Mouse (Mus musculus) layer of hippocampus, adult 8-10 months (tissue): ENCODE data around the gene Polr2l. TPM values are rescaled to one million over a fixed set of nuclear protein-coding genes. Genes with fewer than 3 reads are reported as not detected.

Experiments used
- DNase-seq, 2 experiments: peaks; one replicate each; pipeline ENCODE4 v3.0.0; 2022; ENCODE audit warnings: low spot score in 2 of 2
- total RNA-seq, 4 experiments: library from RNA; stranded (reverse); gene quantifications; 2 replicates each; pipeline ENCODE4 v1.2.4; 2022

The Polr2l gene
- 10 to 100 TPM; 32.4 to 40.6 (median 35.1) TPM for total RNA-seq

DNA sequence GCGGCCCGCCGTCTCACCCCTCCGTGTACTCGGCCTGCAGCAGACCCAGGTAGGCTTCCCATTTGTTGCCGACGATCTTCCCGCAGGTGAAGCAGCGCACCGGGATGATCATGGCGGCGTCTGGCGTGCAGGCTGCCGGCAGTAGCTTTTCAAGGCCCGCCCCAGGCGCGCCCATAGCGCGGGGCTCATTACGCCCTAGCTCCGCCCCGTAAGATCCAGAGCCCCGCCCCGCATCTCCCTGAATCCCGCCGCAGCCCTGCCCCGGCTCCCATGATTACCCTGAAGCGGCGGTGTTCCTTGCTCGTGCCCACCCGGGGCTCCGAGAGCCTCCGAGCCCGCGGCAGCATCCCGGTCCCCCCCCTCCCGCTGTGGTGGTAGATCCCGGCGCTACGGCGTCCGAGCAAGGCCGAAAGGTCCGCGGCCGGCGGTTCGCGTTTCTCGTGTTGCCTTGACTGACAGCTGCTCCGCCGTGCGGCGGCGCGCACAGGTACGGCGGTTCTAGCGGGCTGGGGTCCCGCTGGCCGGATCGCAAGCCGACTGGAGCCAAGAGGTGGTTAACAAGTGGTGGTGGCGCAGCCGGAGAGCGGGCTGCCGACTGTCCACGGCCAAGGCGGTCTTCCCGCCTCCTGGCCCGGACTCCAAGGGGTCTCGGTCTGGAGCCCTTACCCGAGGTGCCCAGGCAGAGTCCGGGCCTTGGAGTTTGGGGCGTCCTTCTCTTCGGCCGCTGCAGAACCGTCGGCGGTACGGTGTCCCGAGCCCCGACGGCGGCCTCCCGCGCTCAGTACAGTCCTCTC lies at the start of gene Polr2l, which contains the start of gene Tspan4:
TSS of gene Polr2l (minus strand) at position 122 of the 794 bp plus-strand sequence.
TSS of gene Tspan4 (plus strand) at position 230 of the 794 bp plus-strand sequence.
- peak in 1 of 2 experiments; percentile 82 for DNase-seq

DNA sequence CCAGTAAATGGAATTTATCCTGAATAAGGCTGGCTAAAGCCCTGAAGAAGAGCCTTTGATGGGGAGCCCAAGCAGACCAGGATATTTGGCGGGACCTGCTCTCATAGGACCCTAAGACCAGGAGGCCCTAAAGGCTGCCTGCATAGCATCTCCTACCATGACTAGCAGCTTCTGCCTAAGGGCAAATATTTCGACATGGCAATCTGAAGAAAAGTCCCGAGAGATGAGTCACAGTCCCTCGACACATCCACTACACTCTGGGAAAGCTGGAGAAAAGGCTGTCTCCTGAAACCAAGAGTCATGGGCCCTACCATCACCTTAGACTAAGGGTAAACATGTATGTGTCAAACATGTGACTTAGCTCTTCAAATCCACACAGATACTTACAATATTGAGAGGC lies 49.3 kb upstream of the Polr2l start:
- DNase-seq, result no peak

DNA sequence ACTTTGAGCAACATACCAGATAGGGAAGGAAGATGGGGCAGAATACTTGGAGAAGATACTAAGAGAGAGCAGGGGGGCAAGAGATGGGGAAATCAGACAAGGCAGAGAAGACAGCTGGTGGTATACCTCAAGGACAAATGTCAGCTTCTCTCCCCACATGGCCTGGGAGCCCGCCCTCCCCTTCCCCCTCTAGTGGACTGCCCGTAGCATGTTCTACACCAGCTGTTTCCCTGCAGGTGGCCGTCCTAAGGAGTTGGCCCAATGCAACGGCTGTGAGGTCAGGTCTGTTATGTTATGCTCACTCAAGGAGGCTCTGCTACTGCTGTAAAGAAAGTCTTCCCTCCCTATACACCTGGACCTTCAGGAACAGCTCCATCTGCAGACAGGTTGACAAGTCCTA lies 48.1 kb upstream of the Polr2l start:
- no peak for DNase-seq

DNA sequence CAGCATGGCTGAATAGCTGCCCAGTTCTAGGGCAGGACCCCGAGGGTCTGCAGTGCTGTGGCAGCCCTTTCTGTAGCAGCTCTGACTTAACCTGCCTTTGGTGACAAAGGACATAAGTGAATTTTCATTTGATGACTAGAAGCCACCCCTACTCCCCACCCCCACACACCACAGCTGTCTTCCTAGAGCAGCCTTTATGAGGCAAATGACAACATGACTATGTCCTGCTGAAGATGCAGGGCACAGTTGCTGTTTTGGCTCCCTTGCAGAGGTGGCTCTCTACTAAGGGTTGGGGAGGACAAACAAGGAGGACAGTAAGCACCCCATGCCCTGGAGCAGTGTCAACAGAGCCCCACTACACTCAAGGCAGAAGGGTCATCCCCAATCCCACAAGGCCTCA lies 44.9 kb upstream of the Polr2l start:
- no peak for DNase-seq

DNA sequence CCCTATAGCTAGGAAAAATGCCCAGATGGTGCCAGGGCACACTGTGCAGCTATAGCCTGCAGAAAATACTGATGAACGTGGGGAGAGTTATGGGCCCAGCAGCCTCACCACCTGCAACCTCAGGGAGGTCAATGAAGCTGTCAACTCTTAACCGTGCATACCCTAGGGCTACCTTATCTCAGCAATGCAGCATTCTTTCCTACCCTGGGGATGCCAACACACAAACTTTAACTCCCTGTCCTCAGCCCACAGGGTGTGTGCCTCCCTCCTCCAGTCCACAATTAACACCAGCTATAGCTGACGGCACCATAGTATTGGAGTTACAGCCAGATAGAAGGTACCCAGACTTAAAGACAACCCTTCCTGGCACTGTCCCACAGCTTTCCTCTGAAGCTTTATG lies 44.0 kb upstream of the Polr2l start:
- no peak for DNase-seq

DNA sequence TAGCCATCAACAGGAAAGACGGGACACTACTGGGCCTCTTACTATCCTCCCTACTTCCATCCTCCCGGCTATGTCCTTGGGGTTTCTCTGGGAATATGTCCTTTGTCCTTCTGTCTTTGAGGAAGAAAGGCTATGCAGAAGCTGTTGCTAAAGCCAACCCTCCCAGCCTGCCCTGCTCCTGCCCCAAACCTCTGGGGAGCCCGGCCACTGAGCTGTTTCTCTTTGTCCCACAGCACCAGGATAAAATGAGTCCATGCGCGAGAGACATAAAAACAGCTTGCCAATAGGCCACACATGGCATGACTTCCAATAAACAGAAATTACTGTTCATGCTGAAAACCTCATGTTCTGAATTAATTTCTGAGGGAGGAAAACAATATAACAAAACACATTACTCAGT lies 43.4 kb upstream of the Polr2l start:
- no peak for DNase-seq

DNA sequence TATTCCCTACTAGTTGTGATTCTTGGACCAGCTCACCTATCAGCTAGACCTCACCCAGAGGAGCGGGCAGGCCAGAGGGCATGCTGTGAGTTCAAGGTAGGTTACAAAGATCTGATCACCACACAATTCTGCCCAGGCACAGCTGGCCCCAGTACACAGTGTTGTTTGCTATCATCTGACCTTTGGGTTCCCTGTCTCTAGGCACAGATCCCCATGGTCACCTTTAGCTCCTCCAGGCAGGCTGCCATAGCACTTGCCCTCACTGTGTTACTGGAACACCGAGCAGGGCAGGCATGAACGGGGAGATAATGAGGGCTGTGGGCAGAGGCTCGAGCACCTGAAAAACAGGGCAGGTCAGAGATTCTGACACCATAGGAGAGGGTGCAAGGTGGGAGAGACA lies 42.7 kb upstream of the Polr2l start:
- DNase-seq, result no peak

DNA sequence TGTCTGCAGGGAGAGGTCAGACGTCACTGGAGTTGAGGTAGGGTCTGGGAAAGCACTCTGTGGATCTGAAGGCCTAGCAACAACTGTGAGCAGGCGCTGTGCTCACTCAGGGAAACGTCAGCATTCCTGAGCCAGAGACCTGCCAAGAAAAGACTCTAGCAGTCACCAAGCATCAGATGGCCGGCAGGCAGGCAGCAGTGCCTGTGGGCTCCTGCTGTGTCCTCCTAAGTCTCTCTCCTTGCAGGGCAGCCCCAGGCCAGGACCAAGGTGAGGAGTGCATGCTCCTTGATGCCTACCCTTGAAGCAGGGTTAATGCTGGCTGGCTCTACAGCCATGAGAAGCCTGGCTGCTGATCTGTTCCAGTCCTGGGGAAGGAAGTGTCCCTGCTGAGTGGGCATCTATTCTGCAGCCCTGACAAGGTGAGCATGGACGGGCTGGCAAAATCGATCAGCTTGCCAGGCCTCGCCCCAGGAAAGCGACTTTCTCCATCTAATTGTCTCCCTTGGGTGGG lies 35.8 kb upstream of the Polr2l start:
- no peak for DNase-seq

DNA sequence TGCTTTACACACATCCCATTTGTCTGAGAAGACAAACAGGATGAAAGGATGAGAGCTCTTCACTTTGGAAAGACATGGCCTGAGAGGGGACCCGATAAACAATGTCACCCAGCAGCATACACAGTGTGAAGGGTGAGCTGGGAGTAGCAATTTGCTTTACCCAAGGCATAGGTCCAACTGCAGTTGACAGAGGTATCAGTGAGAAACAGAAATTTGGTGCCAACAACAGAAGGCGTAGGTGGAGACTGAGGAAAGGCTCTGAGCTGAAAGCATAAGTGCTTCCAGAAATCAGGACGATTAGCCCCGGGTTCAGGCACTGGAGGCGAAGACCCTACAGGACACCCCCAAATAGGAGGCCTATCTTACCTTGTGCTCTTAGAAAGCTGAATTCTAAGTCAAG lies 35.3 kb upstream of the Polr2l start:
- no peak for DNase-seq

DNA sequence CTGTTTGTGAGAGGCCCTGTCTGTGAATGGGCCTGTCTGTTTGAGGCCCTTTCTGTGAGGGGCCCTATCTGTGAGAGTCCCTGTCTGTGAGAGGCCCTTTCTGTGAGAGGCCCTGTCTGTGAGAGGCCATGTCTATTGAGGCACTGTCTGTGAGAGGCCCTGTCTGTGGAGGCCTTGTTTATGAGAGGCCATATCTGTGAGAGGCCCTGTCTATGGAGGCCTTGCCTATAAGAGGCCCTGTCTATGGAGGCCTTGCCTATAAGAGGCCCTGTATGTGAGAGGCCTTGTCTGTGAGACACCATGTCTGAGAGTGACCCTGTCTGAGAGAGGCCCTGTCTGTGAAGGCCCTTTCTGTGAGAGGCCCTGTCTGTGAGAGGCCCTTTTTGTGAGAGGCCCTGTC lies 33.2 kb upstream of the Polr2l start:
- DNase-seq, result no peak

DNA sequence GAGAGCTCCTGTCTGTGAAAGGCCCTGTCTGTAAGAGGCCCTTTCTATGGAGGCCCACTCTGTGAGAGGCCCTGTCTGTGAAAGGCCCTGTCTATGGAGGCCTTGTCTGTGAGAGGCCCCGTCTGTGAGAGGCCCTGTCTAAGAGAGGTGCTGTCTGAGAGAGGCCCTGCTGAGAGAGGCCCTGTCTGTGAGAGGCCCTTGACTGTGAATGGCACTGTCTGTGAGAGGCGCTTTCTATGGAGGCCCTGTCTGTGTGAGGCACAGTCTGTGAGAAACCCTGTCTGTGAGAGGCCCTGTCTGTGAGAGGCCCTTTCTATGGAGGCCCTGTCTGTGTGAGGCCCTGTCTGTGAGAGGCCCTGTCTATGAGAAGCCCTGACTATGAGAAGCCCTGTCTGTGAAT lies 31.3 kb upstream of the Polr2l start:
- no peak for DNase-seq

DNA sequence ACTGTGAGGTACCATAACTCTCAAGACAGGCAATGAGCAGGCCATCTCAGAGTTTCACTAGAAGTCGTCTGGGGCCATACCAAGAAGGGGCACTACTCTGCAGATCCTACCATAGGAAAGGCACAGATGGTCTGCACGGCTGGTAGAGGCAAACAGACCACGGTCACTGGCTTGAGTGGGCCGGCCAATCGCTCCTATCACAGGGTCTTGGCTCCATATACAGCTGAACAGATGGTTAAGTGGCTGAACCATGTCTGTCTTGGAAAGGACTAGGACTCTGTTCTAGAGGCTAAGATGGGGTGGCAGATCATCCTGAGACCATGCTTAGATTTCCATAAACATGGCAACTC lies 27.6 kb upstream of the Polr2l start:
- DNase-seq, result no peak

DNA sequence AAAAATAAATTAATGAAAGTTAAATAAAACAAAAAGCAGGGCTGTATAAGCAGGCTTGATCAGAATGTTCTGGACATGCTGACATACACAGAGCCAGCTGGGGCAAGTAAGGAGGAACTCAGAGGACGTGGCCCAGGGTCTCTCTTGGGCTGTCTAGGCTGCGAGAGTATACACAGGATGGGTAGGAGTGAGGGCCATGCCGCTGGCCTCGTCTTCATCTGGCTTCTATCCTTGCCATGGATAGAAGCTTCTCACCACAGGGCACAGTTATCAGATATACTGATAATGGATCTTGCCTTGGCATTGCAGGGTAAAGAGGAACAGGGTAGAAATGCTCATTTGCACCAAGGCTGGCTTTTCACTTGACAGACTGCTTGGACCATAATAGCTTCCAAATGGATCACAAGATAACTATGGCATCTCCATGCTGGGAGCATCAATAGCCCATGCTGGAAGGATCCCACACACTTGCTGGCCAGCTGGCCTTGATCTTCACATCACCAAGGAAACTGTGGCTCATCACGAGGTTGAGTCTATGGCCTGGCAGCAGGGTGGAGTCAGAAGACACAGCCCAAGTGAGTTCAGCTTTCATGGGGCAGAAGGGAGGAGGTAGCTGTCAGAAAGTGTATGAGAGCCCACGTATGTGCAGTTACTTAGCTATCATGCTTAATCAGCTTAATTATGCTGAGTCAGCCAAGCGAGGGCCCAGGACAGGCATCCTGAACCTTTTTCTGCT lies 27.1 kb upstream of the Polr2l start:
- no peak for DNase-seq

DNA sequence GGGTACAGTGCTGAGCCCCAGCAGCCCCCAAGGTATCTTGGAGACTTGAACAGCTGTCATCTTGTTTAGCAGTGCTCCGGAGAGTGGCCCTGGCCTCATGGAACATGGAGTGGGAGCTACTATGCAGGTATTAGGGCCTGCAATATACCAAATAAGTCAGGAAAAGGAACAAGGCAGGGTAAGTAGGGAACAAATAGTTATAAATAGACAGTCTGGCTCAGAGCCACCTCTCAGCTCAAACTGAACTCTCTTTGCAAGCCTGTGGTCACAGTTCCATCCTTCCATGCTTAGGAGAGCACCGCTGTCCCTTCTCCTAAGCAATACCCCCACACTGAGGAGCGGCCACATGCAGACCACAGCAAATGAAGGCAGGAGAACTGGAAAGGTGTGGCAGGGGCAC lies 22.7 kb upstream of the Polr2l start:
- DNase-seq, result no peak

DNA sequence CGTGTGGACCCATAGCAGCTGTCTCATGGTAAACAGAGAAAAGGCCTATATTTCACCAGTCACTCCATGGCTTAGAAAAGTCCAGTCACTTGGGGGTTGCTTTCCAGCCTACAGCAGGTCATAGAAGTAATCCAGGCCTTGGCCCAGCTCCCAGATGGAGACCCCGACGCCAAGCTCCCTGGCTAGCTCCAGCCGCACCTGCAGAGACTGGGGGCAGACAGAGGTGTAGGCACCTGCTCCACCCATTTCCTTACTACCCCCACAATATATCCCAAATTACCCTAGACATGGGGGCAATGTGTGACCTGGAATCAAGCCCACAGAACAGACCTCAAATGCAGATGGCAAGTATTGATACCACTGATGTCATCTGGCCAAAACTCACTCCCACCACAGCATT lies 21.0 kb upstream of the Polr2l start:
- DNase-seq, result no peak

DNA sequence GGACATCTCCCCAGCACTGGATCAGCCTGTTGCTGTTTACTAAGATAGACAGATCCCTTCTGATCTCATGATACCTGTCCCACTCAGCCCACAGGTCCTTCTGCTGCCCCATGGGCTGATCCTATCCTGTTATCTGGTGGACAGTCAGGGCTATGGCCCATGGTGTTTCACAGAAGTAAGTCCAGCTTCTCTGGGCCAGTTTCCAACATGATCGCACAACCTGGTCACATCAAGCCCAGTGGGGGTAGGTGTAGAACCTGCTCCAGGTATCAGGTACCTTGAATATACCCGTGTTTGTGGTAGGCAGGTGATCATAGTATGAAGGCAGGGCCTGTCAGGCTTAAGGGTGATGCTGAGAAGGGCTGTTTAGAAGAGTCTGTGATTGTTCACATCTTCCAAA lies 20.4 kb upstream of the Polr2l start:
- no peak for DNase-seq

DNA sequence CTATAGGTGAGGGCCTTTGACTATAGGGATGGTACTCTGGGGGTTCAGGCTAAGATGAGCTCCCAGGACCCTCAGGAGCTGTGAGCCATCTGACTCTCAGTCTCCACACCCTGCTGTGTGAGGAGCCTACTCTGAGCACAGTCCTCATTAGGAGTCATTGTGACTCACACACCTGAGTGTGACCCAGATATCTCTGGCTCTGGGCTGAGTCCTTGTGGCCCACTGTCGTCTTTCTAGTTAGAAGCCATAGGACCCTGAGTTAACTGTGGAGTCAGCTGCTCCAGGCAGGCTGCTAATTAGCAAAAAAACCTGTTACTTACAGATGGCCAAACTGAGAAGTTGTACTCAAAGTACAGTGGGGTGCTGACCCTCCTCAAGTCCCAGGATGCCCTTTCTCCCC lies 18.8 kb upstream of the Polr2l start:
- no peak for DNase-seq

DNA sequence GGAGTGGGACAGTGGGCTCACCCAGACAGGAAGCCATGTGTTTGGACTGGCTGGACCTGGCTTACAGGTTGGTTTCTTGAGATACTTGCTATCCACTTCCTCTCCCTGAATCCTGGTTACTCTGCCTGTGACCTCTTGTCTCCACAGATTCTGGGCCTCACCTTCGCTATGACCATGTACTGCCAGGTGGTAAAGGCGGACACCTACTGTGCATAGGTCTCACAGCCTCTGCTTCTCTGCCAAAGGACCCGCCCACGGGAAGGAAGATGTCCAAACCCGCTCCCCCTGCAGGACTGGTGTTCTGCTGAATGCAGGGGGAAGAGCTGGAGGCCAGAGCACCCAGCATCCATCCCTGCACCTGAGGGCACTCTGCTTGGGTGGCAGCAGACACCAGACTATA lies 17.8 kb upstream of the Polr2l start:
- DNase-seq, result no peak

DNA sequence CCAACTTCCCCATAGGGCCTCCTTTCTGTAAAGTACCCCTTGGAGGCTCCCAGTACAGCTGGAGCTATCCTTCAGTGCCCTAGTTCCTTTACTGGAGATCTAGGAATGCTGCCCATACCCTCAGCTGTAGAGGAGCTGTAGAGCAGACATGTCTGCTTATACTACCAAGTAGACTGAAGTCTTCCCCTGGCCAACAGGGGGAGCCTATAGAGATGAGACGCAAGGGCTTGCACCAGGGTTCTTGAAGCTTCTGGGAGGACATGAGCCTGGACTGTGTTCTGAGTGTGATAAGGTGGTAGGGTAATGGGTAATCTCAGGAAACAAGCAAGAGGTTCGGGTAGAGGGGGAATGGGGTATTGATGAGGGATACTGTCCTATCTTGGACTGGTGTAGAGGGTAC lies 16.2 kb upstream of the Polr2l start:
- no peak for DNase-seq

DNA sequence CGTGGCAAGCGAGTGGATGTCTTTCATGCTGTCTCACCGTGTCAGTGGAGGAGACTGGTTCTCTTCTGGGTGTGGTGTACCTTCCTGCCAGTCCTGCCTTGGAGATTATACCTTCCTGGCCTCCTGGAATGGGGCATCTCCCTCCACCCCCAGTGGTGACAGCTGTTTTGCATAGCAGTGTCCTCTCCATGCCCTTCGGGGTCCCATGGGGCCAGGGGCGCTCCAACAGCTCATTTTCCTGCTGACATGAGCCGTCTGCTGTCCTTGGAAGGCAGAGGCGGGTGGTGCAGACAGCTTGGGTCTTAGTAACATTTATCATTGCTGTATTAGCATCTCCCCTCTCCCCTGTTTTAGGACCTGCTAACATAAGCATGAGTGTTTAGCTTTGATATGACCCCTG lies 12.2 kb upstream of the Polr2l start:
- no peak for DNase-seq

DNA sequence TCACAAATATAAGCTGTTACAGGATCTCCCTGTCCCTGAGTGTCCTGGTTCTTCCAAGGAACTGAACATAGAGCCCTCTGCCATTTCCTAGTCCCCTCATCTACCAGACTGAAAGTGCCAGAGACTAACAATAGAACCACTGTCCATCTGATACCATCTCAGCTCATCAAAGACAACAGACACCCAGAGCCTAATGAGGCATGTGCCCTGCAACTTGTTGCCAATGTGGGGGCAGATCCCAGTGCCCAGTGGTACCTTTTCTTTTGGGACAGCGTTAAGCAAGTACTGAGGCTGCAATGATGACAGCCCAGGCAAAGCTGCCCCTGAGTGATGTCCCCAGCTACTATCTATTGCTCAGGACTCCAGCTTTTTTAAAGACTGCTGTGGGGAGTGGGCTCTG lies 11.3 kb upstream of the Polr2l start:
- DNase-seq, result no peak

DNA sequence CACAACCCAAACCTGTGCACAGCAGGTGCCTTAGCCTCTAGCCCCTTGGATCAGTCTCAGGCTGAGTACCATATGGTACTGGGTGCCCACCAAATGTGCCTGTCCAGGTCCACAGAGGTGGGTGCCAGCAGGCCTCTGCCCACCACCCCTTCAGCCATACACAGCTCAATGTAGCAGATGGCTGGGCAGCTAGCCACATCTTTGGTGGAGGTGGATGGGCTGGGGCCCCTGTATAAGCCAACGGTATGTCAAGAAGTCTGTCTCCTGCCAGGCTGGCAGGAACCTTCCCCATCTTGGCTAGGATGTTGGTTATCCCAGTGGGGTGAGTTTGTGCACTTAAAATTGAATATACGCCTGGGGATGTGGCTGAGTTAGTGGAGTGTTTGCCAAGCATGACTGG lies 10.7 kb upstream of the Polr2l start:
- DNase-seq, result no peak

DNA sequence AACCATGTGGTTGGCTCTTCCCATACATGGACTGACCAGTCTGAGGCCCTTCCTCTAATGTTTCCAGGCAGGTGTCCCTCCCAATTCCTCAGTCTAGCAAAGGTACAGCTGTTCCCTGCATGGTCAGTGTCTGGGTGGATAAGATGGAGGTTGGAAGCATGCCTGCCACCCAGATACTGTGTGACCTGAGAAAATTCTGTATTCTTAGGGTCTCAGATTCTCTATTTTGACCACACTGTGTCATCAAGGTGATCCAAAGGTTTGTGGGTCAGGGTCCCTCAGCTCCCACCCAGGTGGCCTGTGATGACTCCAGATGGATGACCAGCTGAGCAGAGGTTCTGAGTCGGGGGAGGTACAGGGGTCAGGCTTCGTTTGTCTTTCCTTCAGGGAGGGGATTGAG lies 10.3 kb upstream of the Polr2l start:
- no peak for DNase-seq
